Mouse (Mus musculus) cerebellum, postnatal 4 days (tissue): Measurements from ENCODE around the gene Dhx37.

Source experiments
- DNase-seq, 2 experiments: peaks; one replicate each; pipeline ENCODE4 v3.0.0; 2022; ENCODE audit warnings: low spot score in 2 of 2, mixed read lengths in 1 of 2

The Dhx37 gene

DNA sequence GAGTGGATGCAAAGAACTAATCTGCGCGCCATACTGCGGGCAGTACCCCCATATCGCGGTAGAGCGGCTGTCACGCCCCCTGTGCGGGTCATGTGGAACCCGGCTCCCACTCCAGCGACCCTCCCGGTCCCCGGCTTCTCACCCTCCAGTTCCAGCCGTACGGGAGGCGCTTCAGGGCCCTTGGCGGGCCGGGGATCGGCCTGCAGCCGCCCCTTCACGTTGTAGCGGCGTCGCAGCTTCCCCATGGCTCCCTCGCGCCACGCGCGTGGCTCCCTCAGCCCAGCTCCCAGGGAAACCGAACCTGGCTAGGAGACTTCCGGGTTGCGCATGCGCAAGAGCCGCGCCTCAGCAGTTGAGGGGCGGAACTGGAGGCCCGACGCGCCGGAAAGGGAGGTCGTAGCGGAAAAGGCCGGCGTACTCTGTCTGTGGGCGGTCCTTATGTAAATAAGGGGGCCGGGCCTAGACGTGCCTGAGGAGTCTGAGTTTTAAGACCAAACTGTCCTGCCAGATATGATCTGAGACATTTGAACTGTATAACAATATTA is at the start of gene Dhx37:
Gene Dhx37, minus strand, starts transcription at position 329 of the 545 bp plus-strand sequence.
- DNase-seq = peak; percentile 82 to 92

DNA sequence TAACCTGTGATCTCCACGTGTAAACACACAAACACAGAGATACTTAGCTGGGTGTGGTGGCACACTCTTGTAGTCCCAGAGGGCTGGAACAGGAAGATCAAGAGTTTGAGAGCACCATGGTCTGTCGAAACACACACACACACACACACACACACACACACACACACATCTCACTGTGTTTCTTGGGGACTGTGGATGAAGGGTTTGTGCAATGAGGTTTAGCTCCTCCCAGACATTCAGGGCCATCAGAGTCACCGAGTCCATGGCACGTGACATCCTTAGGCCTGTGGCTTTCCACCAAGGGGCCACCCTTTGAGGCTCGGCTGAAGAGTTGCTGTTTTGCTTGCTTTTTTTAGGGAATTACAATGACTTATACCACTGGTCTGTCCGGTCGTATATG is 48.6 kb upstream of the Dhx37 start:
- no peak for DNase-seq

DNA sequence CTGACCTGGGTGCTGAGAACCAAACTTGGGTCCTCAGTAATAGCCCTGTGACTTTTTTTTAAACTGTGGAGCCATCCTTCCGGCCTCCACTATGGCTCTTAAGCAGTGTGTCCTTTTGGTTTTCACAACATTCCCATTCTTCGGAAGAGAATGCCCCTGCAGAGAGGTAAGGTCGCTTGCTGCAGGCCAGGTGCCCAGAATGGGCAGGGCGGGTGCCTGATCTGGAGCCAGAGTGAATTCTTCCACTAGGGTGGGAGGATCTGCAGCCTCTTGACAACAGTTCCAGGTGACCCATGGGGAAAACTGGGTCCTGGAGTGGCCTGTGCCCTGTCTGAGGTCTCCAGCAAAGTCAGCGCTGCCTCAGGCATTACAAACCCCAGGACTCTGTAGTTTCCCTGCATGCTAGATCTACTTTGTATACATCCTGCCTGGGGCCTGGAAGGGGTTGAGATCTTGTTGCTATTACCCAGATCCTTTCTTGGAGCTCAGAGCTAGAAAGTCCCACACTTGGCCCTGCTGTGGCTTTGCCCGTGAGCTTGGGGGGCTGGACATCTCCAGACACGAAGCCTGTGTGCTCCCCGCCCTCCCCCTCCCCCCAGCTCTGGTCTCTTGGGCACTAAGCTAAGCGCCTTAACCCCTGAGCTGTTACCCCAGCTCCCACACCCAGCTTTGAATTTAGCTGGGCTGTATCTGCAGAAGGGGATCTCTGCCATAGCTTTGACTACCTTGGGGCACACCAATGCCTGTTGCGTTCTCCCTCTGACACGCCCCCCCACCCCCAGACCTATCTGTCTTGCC is 46.7 kb upstream of the Dhx37 start:
- DNase-seq = no peak

DNA sequence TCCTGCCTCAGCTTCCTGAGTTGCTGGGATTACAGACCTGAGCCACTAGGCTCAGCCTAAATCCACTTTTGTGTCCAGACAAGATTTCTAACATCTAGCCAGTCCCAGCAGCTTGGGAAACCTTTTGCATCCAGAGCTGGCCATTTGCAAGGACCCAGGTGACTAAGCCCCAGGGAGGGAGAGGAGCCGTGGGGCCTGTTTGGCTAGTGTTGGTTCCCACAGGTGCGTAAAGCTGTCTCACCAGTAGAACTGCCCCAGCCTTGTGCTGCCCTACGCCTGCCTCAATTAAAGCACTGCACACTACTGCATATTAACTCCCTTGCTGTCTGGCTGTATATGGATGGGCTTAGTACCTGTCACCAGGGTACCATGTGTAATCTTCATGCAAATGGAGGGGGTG is 45.5 kb upstream of the Dhx37 start:
- DNase-seq = no peak

DNA sequence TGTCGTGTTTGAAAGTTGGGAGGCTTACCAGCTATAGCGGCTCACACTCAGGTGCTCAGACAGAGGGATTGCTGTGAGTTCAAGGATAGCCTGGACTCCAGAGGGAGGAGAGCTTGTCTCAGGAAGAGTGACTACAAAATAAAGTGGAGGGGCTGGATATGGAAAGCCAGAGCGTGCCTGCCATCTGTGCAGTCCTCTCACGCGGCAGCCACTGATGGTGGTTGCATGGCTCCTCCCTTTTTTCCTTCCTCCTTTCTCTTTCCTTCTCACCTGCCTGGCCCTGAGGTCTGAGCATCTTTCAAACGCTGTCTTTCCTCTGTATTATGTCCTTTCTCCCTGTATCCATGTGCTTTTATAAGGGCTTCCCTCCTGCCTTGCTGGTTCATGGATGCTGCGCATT is 44.1 kb upstream of the Dhx37 start:
- no peak for DNase-seq

DNA sequence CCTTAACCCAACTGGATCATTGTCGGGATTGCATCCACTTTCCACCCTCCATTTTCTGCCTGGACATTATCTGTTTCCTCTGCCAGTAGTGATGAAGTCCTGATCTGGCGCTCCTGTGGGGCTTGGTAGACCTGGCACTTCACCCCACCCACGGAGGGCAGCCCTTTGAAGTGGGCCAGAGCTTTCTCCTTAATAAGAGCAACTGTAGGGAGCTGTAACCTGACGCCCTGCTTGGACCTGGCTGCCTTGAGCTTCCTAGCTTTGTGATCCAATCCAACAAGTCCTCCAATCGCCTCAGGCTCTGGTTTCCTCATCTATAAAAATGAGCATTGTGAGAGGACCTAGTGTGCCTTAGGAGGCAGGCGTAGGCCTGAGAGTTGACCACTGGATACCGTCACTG is 43.6 kb upstream of the Dhx37 start:
- no peak for DNase-seq

DNA sequence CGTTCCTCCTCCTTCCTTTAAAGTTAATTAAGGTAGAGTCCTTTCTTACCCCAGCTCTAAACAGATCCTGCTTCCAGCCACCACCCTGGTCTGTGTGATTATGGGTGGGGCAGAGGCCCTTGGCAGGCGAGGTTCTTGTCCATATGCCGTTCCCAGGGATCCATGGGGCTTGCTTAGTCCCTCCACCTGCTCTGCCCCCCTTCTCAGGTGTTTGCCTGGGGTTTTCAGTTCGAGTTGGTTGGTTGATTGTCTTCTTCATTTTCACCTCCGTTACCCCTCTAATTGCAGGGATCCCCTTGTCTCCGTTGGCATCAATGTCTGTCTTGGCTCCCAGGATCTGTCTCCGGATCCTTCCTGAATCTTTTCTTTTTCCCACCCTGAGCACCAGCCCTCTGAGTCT is 42.9 kb upstream of the Dhx37 start:
- no peak for DNase-seq

DNA sequence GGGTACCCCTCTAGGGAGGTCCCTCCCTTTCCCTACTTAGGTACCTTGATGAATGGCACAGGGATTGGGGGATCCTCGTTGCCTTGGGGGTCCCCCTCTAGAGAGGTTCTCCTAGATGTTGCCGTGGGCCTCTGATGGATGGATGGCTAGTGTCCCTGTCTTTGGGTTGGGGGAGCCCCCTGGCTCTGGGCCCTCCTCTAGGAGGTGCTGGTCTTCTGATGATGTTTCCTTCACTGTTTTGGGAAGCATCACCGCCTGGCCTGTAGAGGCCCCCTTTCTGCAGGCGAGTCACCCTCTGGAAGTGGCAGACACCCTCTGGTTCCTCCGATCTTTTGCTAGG is 42.3 kb upstream of the Dhx37 start:
- DNase-seq = peak in 1 of 2 experiments; percentile 42

DNA sequence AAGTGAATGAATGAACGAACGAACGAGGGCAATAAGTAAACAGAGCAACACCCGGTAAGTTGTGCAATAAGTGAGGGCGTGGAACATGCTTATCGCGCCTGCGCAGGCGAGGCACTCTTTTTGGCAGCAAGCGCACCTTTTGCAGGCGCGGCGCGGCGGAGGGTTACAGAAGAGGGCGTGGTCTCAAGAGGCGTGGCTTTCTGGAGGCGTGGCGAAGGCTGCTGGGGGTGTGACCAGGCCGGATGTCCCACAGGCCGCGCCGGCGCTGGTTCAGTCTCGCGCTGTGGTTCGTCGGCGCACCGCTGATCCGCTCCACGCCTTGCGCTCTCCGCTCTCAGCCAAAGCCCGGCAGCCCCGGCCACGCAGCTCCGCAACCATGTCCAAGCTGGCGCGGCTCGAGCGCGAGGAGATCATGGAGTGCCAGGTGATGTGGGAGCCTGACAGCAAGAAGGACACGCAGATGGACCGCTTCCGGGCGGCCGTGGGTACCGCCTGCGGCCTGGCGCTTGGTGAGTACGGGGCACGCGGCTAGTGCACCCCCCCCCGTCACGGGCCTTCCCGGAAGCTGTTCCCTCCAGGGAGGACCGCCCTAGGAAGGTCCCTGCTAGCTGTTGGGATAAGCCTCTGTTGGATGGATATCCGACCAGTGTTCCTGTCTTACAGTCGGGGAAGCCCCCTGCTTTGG is 41.8 kb upstream of the Dhx37 start, which contains the start of gene Aacs:
Gene Aacs, plus strand, starts transcription at position 214 of the 685 bp plus-strand sequence.
- DNase-seq = peak; percentile 94 to 97

DNA sequence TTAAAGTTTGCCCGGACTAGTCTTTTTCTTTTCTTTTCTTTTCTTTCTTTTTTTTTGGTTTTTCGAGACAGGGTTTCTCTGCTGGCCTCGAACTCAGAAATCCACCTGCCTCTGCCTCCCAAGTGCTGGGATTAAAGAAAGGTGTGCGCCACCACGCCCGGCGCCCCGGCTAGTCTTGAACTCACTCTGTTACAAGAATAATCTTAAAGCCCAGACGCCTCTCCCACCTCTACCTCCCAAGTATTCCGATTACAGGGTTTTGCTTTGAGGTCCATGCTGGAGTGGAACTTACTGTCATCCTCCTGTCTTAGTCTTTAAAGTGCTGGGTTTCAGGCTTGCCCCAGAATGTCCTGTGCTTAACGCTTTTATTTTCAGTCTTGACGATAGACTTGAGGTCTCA is 41.1 kb upstream of the Dhx37 start:
- DNase-seq = no peak

DNA sequence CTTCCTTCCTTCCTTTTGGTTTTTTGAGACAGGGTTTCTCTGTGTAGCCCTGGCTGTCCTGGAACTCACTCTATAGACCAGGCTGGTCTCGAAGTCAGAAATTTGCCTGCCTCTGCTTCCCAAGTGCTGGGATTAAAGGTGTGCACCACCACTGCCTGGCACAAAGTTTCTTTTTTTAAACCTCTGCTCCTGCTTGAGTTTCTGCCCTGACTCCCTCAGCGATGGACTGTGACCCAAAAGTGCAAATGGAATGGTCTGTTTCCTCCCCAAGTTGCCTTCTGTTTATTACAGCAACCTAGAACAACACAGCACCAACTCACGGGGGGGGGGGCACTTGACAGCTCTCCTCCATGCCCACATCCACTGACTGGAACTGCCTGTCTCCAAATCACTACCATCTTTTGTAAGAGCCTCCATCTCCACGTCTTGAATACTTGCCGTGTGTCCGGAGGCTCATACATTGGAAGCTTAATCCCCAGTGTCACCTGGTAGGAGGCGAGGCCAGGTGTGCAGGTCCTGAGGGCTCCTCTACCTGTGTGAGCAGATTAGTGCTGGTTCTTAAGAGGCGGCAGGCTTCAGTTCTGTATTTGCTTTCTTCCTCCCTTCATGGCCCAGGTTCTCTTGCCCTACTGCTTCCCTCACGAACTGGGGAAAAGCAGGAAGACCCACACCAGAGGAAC is 39.0 kb upstream of the Dhx37 start:
- no peak for DNase-seq

DNA sequence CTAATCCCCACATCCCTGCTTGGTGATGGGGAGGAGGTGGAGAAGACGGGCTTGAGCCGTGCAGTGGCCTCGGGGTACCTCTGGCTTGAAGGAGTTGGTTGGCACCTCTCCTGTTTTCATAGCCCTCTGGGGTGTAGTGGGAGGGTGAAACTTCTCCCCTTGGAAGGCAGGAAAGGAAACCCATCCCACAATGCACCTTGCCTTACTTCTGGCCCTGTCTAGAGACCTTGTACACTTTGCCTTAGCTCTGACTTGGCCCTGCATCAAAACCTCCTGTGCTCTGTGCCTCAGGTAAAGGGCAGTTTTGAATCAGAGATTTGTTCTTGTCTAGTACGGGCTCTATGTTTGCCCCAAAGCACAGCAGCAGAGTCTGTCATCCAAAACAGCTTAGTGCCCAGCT is 36.8 kb upstream of the Dhx37 start:
- DNase-seq = no peak

DNA sequence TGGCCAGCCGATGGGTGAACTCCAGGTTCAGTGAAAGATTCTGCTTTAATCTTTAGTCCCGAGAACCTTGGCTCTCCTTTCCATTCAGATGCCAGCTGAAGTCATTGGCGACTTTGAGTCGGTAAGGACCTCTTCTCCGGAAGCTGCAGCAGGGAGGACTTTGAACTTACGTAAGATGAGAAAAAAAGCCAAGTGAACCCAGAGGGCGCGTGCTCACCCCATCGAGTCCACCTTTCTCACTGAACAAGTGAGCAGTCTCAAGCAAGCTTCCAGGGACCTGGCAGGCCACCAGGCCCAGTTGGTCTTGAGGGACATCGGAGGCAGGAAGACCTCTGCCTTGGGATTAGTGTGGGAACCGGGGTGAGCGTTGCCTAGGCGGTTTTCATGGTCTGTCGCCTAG is 33.3 kb upstream of the Dhx37 start:
- no peak for DNase-seq

DNA sequence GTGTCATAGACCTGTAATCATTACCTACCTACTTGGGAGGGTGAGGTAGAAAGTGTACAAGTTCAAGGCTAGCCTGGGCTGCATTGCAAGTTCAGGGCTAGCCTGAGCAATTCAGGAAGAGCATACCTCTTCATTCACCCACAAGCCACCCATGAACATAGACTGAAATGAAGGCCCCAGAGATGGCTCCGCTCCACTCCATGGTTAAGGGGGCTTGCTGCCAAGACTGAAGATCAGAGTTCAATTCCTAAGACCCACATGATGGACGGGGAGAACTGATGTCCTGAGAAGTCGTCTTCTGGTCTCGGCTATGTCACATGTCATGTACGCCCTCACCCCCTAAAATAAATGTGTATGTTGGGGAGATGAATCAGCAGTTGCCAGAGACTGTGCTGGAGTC is 32.6 kb upstream of the Dhx37 start:
- no peak for DNase-seq

DNA sequence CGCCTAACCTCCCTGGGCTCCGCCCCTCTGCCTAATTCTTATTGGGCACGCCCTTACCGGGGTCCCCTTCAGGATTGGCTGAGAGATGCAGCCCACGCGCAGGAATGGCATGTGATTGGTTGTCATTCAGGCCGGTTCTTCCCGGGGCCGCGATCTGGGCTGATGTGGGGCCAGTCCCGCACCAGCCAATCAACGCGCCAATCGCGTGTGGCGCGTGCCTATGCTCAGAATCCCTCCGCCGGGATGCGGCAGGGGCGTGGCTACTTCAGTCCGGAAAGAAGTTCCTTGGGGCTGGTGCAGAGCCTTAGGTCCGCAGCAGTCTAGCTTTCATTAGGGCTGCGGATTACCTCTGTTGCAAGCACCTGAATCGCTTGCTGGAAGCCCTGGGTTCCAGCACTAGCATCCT is 31.8 kb upstream of the Dhx37 start:
- DNase-seq = peak; percentile 93

DNA sequence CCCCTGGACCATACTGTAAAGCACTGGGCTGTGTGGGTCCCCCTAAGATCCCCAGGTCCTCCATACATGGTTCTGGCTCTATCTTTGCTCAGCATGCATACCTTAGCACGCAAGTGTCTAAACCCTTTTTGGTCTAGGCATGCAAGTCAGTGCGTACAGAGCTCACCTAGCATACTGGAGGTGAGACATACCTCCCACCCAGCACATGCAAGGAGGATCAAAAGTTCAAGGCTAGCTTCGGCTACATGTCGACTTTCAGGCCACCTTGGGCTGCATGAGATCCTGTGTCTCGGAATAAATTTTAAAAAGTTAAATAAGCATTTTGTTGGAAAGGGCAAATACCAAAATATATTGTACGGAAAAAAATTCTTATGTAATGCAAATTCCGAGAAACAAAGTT is 31.3 kb upstream of the Dhx37 start:
- DNase-seq = no peak

DNA sequence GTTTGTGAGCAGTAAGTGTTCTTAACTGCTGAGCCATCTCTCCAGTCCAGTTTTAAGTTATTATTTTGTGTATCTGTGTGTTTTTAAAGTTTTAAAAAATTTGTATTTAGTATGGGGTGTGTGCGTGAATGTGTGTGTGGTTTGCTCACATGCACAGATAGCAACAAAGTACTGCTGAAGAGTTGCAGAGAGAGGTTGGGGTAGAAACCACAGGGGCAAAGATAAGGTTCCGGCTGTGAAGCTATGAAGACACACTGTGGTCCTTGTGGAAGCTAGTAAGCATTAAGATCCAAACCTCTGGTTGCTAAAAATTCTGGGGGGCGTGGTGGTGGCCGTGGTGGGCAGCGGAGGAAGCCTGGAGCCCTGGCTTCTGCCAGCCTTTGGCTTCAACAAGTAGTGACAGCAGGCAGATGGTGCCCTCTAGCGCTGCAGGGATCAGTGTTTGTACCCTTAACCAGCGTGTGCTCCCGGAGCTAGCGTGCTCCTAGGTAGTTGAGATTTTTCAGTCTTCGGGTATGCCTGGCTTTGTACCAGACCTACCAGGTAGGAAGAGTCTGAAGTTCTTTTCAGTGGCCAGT is 28.0 kb upstream of the Dhx37 start:
- no peak for DNase-seq

DNA sequence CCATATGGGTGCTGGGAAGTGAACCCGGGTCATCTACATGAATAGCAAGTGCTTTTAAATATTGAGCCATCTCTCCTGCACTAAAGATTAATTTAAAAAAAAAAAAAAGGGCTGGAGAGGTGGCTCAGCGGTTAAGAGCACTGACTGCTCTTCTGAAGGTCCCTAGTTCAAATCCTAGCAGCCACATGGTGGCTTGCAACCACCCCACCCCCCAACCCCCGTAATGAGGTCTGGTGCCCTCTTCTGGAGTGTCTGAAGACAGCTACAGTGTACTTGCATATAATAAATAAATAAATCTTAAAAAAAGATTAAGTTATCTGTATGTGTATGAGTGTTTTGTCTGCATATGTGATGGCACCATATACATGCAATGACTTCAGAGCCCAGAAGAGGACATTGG is 26.7 kb upstream of the Dhx37 start:
- DNase-seq = no peak

DNA sequence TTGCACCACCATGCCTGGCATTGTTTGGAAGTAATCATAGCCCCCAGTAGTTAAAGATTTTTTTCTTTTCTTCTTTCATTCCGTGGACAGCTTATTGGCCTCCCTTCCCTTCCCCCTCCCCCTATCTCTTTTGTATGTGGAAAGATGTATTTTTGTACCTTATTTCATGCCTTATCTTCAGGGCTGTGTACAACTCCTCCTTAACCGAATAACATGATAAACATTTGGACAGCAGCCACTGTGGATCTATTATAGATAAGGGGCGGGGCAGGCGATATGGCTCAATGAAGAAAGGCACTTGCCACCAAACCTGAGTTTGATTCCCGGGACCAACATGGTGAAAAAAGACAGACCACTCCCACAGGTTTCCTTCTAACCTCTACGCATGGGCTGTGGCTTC is 23.6 kb upstream of the Dhx37 start:
- DNase-seq = no peak

DNA sequence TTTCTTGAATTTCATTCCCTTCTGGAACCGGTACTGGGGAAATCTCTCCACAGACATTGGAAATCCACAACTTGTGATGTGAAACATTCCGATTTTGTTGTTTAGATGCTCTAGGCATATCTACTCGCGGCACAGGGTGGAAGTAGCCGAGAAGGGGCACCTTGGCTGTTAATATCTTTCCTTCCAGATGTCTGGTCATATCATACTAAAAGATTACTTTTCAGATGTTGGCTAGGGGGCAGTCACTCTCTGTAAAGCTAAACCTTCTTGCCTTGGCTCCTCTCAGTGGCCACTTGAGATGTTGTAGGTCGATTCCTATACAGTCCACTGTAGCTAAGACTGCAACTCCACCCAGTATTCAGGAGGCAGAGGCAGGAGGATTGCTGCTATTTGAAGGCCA is 22.2 kb upstream of the Dhx37 start:
- no peak for DNase-seq

DNA sequence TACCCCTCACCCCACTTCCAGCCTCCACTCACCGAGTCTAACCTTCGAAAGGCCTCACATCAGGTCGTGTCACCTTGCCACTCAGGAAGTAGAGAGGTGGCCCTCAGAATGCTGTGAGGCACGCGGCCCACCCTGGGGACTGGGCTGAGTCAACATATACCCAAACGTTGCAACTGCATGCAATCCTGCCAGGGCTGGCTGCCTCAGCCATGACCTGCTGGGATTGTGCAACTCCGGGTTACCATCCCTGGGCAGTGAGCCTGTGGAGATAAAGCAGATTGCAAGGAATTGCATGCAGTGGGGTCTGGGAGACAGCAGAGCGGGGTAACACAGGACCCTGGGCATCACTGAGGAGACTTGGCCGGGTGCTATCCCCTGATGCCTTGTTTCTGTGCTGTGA is 18.7 kb upstream of the Dhx37 start:
- no peak for DNase-seq

DNA sequence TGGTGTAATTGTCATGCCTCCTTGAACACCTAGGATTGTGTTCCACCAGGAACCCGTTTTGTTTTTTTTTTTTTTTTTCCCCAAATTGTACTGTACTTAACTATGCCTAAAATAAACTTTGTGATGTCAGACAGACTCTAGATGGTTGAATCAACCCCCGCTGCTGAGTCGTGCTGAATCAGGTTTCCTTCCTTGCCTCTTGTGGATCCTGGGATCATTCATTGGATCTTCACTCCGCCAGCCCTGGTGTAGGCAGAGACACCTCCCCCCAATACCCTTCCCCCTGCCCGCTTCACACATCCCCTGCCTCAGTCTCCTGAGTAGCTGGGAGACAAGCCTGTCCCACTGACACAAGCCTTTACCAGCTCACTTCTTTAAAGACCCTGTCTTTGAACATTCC is 15.4 kb upstream of the Dhx37 start:
- DNase-seq = no peak
